15 mouse cellular contexts compared by ENCODE assay signal in the genomic region with DNA sequence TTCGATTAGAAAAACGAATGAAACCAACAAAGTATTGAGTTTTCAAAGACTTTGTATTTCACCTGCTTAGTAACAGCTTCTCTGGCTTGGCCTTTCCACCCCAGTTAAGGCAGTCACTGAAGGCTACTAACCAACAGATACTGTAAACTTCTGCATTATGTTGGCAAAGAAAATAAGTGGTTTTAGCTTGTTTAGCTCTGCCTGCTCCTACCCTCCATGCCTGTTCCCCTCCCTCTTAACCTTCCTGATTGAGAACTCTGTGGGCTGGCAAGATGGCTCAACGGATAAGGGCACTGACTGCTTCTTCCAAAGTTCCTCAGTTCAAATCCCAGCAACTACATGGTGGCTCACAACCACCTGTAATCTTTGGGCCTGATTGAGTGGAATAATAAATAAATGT. TPM values are rescaled to one million over a fixed set of nuclear protein-coding genes. Genes with fewer than 3 reads are reported as not detected.
DNase-seq lines count a peak whose midpoint lies in the region; ATAC-seq and TF ChIP-seq lines count a peak whose summit lies in the region.
"Had no signal": no experiment of that assay in that cellular context is flagged by ENCODE, and none has a peak within 500 bp of the region (broad histone marks: within the 10 kb centered on the region; RNA-seq: fewer than 3 reads in every experiment).

No protein-coding gene starts in this region.

- DNase-seq in gastrocnemius, adult 2 months: no peak
- DNase-seq in gastrocnemius, adult 8-10 months (ENCODE audit: low spot score in 2 of 2): no peak
- DNase-seq in kidney, postnatal 14 days: no peak
- DNase-seq in gastrocnemius, postnatal 10 days: no peak
- DNase-seq: cerebellum, adult 8-10 months; kidney, postnatal 10 days; layer of hippocampus, postnatal 36 days had no signal

- TF ChIP-seq CTCF in gastrocnemius, adult 2 months (IDR thresholded peaks at IDR 0.05): no peak

- peak overlapping the region; percentile 50 for H3K4me3 ChIP-seq in gastrocnemius, adult 2 months
- no peak overlapping the region for H3K4me3 ChIP-seq in kidney, embryonic 16.5 days (ENCODE audit: low read length)
- H3K4me3 ChIP-seq in liver, embryonic 15.5 days (replicated peaks): no peak overlapping the region
- no peak overlapping the region for H3K4me3 ChIP-seq in hindbrain, embryonic 13.5 days
- H3K4me3 ChIP-seq: limb, embryonic 13.5 days had no signal

- 83% methylated on average over 3 of the region's 3 CpGs for WGBS in kidney, embryonic 16.5 days
- 49% methylated on average over 3 of the region's 3 CpGs for WGBS in liver, embryonic 15.5 days (ENCODE audit: insufficient replicate concordance)
- WGBS in hindbrain, embryonic 13.5 days: 91% methylated on average over 3 of the region's 3 CpGs

- no peaks in the 10 kb centered on the region for H3K9me3 ChIP-seq in kidney, embryonic 16.5 days (ENCODE audit: low read length)
- H3K9me3 ChIP-seq in liver, embryonic 15.5 days (replicated peaks): no peaks in the 10 kb centered on the region
- no peaks in the 10 kb centered on the region for H3K9me3 ChIP-seq in hindbrain, embryonic 13.5 days
- H3K9me3 ChIP-seq: G1E; limb, embryonic 13.5 days had no signal

- no peaks in the 10 kb centered on the region for H3K27me3 ChIP-seq in kidney, embryonic 16.5 days (ENCODE audit: insufficient read depth, low read length)
- H3K27me3 ChIP-seq in liver, embryonic 15.5 days: no peaks in the 10 kb centered on the region
- H3K27me3 ChIP-seq in hindbrain, embryonic 13.5 days: no peaks in the 10 kb centered on the region
- H3K27me3 ChIP-seq: limb, embryonic 13.5 days had no signal

- intact Hi-C loops in gastrocnemius, adult 2 months (cut with DNase I): loop anchor here (2.0 kb wide), 1 partner anchor 161 kb away; no protein-coding TSS in a partner anchor

- H3K4me1 ChIP-seq in kidney, embryonic 16.5 days (ENCODE audit: insufficient read depth, low read length): no peaks in the 10 kb centered on the region
- peaks cover 9% of the 10 kb centered on the region for H3K4me1 ChIP-seq in liver, embryonic 15.5 days (replicated peaks)
- no peaks in the 10 kb centered on the region for H3K4me1 ChIP-seq in hindbrain, embryonic 13.5 days (replicated peaks)
- H3K4me1 ChIP-seq: limb, embryonic 13.5 days had no signal

- no peak overlapping the region for H3K4me2 ChIP-seq in kidney, embryonic 16.5 days (replicated peaks; ENCODE audit: low read depth, low read length)
- H3K4me2 ChIP-seq in liver, embryonic 15.5 days: peak overlapping the region; percentile 25
- H3K4me2 ChIP-seq in hindbrain, embryonic 13.5 days: no peak overlapping the region
- H3K4me2 ChIP-seq: limb, embryonic 13.5 days had no signal

- H3K36me3 ChIP-seq in kidney, embryonic 16.5 days (ENCODE audit: insufficient read depth, low read length): no peaks in the 10 kb centered on the region
- no peaks in the 10 kb centered on the region for H3K36me3 ChIP-seq in liver, embryonic 15.5 days (replicated peaks)
- H3K36me3 ChIP-seq in hindbrain, embryonic 13.5 days: no peaks in the 10 kb centered on the region
- H3K36me3 ChIP-seq: limb, embryonic 13.5 days had no signal

- peak overlapping the region; percentile 77 for H3K27ac ChIP-seq in gastrocnemius, adult 2 months
- H3K27ac ChIP-seq in kidney, embryonic 16.5 days (ENCODE audit: low read length): no peak overlapping the region
- peak overlapping the region; percentile 85 for H3K27ac ChIP-seq in liver, embryonic 15.5 days (replicated peaks)
- no peak overlapping the region for H3K27ac ChIP-seq in hindbrain, embryonic 13.5 days
- H3K27ac ChIP-seq: limb, embryonic 13.5 days; macrophage had no signal

- no peak overlapping the region for H3K9ac ChIP-seq in kidney, embryonic 16.5 days (replicated peaks; ENCODE audit: low read length)
- no peak overlapping the region for H3K9ac ChIP-seq in liver, embryonic 15.5 days
- H3K9ac ChIP-seq in hindbrain, embryonic 13.5 days: no peak overlapping the region
- H3K9ac ChIP-seq: limb, embryonic 13.5 days had no signal

- 0 out of 2 replicates have a peak, but pooled peaks have one; percentile 19 for ATAC-seq in kidney, embryonic 16.5 days (ENCODE audit: low FRiP score, low TSS enrichment)
- peak; percentile 54 for ATAC-seq in common myeloid progenitor, adult 5-6 weeks (replicated peaks; ENCODE audit: low read depth, poor library complexity, severe bottlenecking)
- peak; percentile 41; the same call in 1 of the 2 replicates for ATAC-seq in liver, embryonic 15.5 days (ENCODE audit: insufficient read depth)
- no peak for ATAC-seq in hindbrain, embryonic 13.5 days (ENCODE audit: low FRiP score)
- ATAC-seq: hindbrain, embryonic 16.5 days had no signal

RNA-seq across cellular contexts. Expression of gene Atp5s, which starts 9.2 kb away (rescaled TPM):
- total RNA-seq in gastrocnemius, adult 2 months (2021): 10 to 100 TPM; 20.1 to 24.4 TPM
- 10 to 100 TPM; 16.3 to 19.1 (median 17.1) TPM for total RNA-seq in gastrocnemius, adult 8-10 months (2022)
- 31.7 and 33.5 TPM in 2 replicates for polyA plus RNA-seq in kidney, embryonic 16.5 days (2015; fragmentation: Nextera tagmentation; extraction: Ambion mirVana)
- total RNA-seq in common myeloid progenitor, adult 5-6 weeks (2017): 27.3 and 29.0 TPM in 2 replicates
- 16.8 and 18.2 TPM in 2 replicates for polyA plus RNA-seq in liver, embryonic 15.5 days (2015; fragmentation: Nextera tagmentation; extraction: Ambion mirVana)
- 26.1 and 30.0 TPM in 2 replicates for polyA plus RNA-seq in hindbrain, embryonic 13.5 days (2015; fragmentation: Nextera tagmentation; extraction: Ambion mirVana)
- total RNA-seq in gastrocnemius, postnatal 10 days (2021): 10 to 100 TPM in 1 of 2 experiments, 1 to 10 TPM in 1; 8.4 to 12.1 TPM

RNA-seq across cellular contexts. Expression of gene L2hgdh, which starts 9.2 kb away (rescaled TPM):
- total RNA-seq in gastrocnemius, adult 2 months (2021): 10 to 100 TPM; 38.7 to 39.6 TPM
- 10 to 100 TPM; 41.3 to 48.5 (median 45.1) TPM for total RNA-seq in gastrocnemius, adult 8-10 months (2022)
- polyA plus RNA-seq in kidney, embryonic 16.5 days (2015; fragmentation: Nextera tagmentation; extraction: Ambion mirVana): 25.2 and 26.9 TPM in 2 replicates
- 34.4 and 40.3 TPM in 2 replicates for total RNA-seq in common myeloid progenitor, adult 5-6 weeks (2017)
- 11.8 and 13.2 TPM in 2 replicates for polyA plus RNA-seq in liver, embryonic 15.5 days (2015; fragmentation: Nextera tagmentation; extraction: Ambion mirVana)
- polyA plus RNA-seq in hindbrain, embryonic 13.5 days (2015; fragmentation: Nextera tagmentation; extraction: Ambion mirVana): 11.5 and 11.6 TPM in 2 replicates
- 10 to 100 TPM; 31.1 to 32.6 TPM for total RNA-seq in gastrocnemius, postnatal 10 days (2021)

RNA-seq across cellular contexts. Expression of gene Sos2, which starts 52.3 kb away (rescaled TPM):
- 10 to 100 TPM; 45.1 to 55.4 TPM for total RNA-seq in gastrocnemius, adult 2 months (2021)
- total RNA-seq in gastrocnemius, adult 8-10 months (2022): 10 to 100 TPM; 53.2 to 59.9 (median 55.7) TPM
- polyA plus RNA-seq in kidney, embryonic 16.5 days (2015; fragmentation: Nextera tagmentation; extraction: Ambion mirVana): 7.1 and 9.3 TPM in 2 replicates
- 40.8 and 59.9 TPM in 2 replicates for total RNA-seq in common myeloid progenitor, adult 5-6 weeks (2017)
- 3.3 and 4.0 TPM in 2 replicates for polyA plus RNA-seq in liver, embryonic 15.5 days (2015; fragmentation: Nextera tagmentation; extraction: Ambion mirVana)
- 12.6 and 13.0 TPM in 2 replicates for polyA plus RNA-seq in hindbrain, embryonic 13.5 days (2015; fragmentation: Nextera tagmentation; extraction: Ambion mirVana)
- 10 to 100 TPM; 31.3 to 35.6 TPM for total RNA-seq in gastrocnemius, postnatal 10 days (2021)

RNA-seq across cellular contexts. Expression of gene Cdkl1, which starts 57.1 kb away (rescaled TPM):
- total RNA-seq in gastrocnemius, adult 2 months (2021): 1 to 10 TPM in 1 of 2 experiments, under 1 TPM in 1; 0.69 to 1.3 TPM
- total RNA-seq in gastrocnemius, adult 8-10 months (2022): 1 to 10 TPM; 1.1 to 1.7 (median 1.3) TPM
- polyA plus RNA-seq in kidney, embryonic 16.5 days (2015; fragmentation: Nextera tagmentation; extraction: Ambion mirVana): 25.7 and 32.4 TPM in 2 replicates
- total RNA-seq in common myeloid progenitor, adult 5-6 weeks (2017): 0.09 TPM in 1 of 2 replicates, not detected in the other
- 1.5 and 1.7 TPM in 2 replicates for polyA plus RNA-seq in liver, embryonic 15.5 days (2015; fragmentation: Nextera tagmentation; extraction: Ambion mirVana)
- 4.2 and 4.6 TPM in 2 replicates for polyA plus RNA-seq in hindbrain, embryonic 13.5 days (2015; fragmentation: Nextera tagmentation; extraction: Ambion mirVana)
- total RNA-seq in gastrocnemius, postnatal 10 days (2021): 1 to 10 TPM; 1.4 to 2.1 TPM
- total RNA-seq: G1E had no signal
- polyA plus RNA-seq: G1E, macrophage had no signal

Comparison
In these comparisons a context has a peak if more than half of its experiments do, and no peak if none do; other contexts are left out.
1. H3K27ac ChIP-seq: peak in gastrocnemius, adult 2 months (single experiment) and liver, embryonic 15.5 days (single experiment); none in kidney, embryonic 16.5 days (single experiment) and hindbrain, embryonic 13.5 days (single experiment).